21 mouse cellular contexts compared by ENCODE assay signal in genomic region chr1:136690068-136690467, GRCm38 (mm10).
DNase-seq lines count a peak whose midpoint lies in the region; ATAC-seq and TF ChIP-seq lines count a peak whose summit lies in the region.
"Had no signal": no experiment of that assay in that cellular context is flagged by ENCODE, and none has a peak within 500 bp of the region (broad histone marks: within the 10 kb centered on the region; RNA-seq: fewer than 3 reads in every experiment).

No protein-coding gene starts in this region.

- peak; percentile 78 for TF ChIP-seq EP300 in lung, postnatal 0 days (IDR thresholded peaks at IDR 0.05)

- TF ChIP-seq CTCF in lung, postnatal 0 days (IDR thresholded peaks at IDR 0.05) = no peak
- no peak for TF ChIP-seq CTCF in forebrain, postnatal 0 days (IDR thresholded peaks at IDR 0.05; ENCODE audit: low read depth)

- H3K27ac ChIP-seq in lung, postnatal 0 days (ENCODE audit: low read length) = no peak overlapping the region
- peak overlapping the region; percentile 84; the same call in 1 of the 2 replicates for H3K27ac ChIP-seq in ES-E14 (ENCODE audit: insufficient read depth, low read depth, low read length, poor library complexity, severe bottlenecking)
- no peak overlapping the region for H3K27ac ChIP-seq in forebrain, postnatal 0 days (ENCODE audit: low read depth, low read length)
- no peak overlapping the region for H3K27ac ChIP-seq in embryonic facial prominence, embryonic 10.5 days (replicated peaks)
- H3K27ac ChIP-seq: embryonic facial prominence, embryonic 15.5 days; forebrain, embryonic 10.5 days; heart, embryonic 13.5 days; hindbrain, embryonic 12.5 days had no signal

- ATAC-seq in lung, postnatal 0 days = peak; percentile 69
- no peak for ATAC-seq in forebrain, postnatal 0 days
- ATAC-seq: activated CD4-positive, CD25-positive, alpha-beta regulatory T cell, adult 4 months; forebrain, embryonic 14.5 days; hindbrain, embryonic 16.5 days; inflammation-experienced regulatory T-cells, adult 6 months; intestine, postnatal 0 days had no signal

- DNase-seq in cerebellum, adult 9-10 months = peak; percentile 20
- no peak for DNase-seq in cerebellum, adult 11 months
- DNase-seq in lung, postnatal 0 days (ENCODE audit: low spot score) = peak; percentile 64
- DNase-seq in lung, adult 18-20 months = no peak
- DNase-seq in ES-E14 (ENCODE audit: low read depth, low spot score) = no peak
- DNase-seq in forebrain, postnatal 0 days = no peak
- no peak for DNase-seq in embryonic facial prominence, embryonic 10.5 days (ENCODE audit: low spot score)
- DNase-seq: adrenal gland, postnatal 14 days; gastrocnemius, postnatal 36 days; heart, adult 11 months; heart, postnatal 36 days had no signal

- no peaks in the 10 kb centered on the region for H3K9me3 ChIP-seq in lung, postnatal 0 days (ENCODE audit: low read length)
- no peaks in the 10 kb centered on the region for H3K9me3 ChIP-seq in ES-E14 (ENCODE audit: control insufficient read depth, insufficient read depth, low read depth, low read length)
- no peaks in the 10 kb centered on the region for H3K9me3 ChIP-seq in forebrain, postnatal 0 days (ENCODE audit: low read length)
- H3K9me3 ChIP-seq in embryonic facial prominence, embryonic 10.5 days = no peaks in the 10 kb centered on the region
- H3K9me3 ChIP-seq: embryonic facial prominence, embryonic 15.5 days; forebrain, embryonic 10.5 days; heart, embryonic 13.5 days; hindbrain, embryonic 12.5 days had no signal

- no peaks in the 10 kb centered on the region for H3K36me3 ChIP-seq in lung, postnatal 0 days (ENCODE audit: insufficient read depth, low read length)
- 0 out of 2 replicates have a peak, but pooled peaks cover 3% of the 10 kb centered on the region for H3K36me3 ChIP-seq in ES-E14 (ENCODE audit: control insufficient read depth, insufficient read depth, low read length, poor library complexity, severe bottlenecking)
- no peaks in the 10 kb centered on the region for H3K36me3 ChIP-seq in forebrain, postnatal 0 days (ENCODE audit: insufficient read depth)
- no peaks in the 10 kb centered on the region for H3K36me3 ChIP-seq in embryonic facial prominence, embryonic 10.5 days (replicated peaks)
- H3K36me3 ChIP-seq: embryonic facial prominence, embryonic 15.5 days; forebrain, embryonic 10.5 days; heart, embryonic 13.5 days; hindbrain, embryonic 12.5 days had no signal

- H3K4me3 ChIP-seq in lung, postnatal 0 days (ENCODE audit: low read depth, low read length) = no peak overlapping the region
- H3K4me3 ChIP-seq in ES-E14 (ENCODE audit: insufficient read depth in 1 of 2, low read depth in 1 of 2, low read length in 2 of 2, poor library complexity in 1 of 2, severe bottlenecking in 1 of 2) = no peak overlapping the region
- no peak overlapping the region for H3K4me3 ChIP-seq in forebrain, postnatal 0 days (ENCODE audit: low read depth, low read length)
- H3K4me3 ChIP-seq in embryonic facial prominence, embryonic 10.5 days = no peak overlapping the region
- H3K4me3 ChIP-seq: embryonic facial prominence, embryonic 15.5 days; erythroblast, embryonic 14.5 days; forebrain, embryonic 10.5 days; heart, embryonic 13.5 days; hindbrain, embryonic 12.5 days had no signal

- no peaks in the 10 kb centered on the region for H3K27me3 ChIP-seq in lung, postnatal 0 days (replicated peaks; ENCODE audit: insufficient read depth, low read length)
- H3K27me3 ChIP-seq in forebrain, postnatal 0 days (ENCODE audit: insufficient read depth, low read length) = no peaks in the 10 kb centered on the region
- H3K27me3 ChIP-seq in embryonic facial prominence, embryonic 10.5 days (replicated peaks; ENCODE audit: low read depth, poor library complexity, severe bottlenecking) = no peaks in the 10 kb centered on the region
- H3K27me3 ChIP-seq: embryonic facial prominence, embryonic 15.5 days; heart, embryonic 13.5 days; hindbrain, embryonic 12.5 days had no signal

- in situ Hi-C loops in ES-E14 (cut with MboI; ENCODE audit: low sequenced_read_pairs in 2 of 2, unreplicated experiment in 2 of 2) = no loop called here

- H3K9ac ChIP-seq in lung, postnatal 0 days (replicated peaks; ENCODE audit: low read depth) = no peak overlapping the region
- no peak overlapping the region for H3K9ac ChIP-seq in ES-E14 (ENCODE audit: insufficient read depth, low read depth, low read length, poor library complexity, severe bottlenecking)
- no peak overlapping the region for H3K9ac ChIP-seq in forebrain, postnatal 0 days
- H3K9ac ChIP-seq: embryonic facial prominence, embryonic 15.5 days; heart, embryonic 13.5 days; hindbrain, embryonic 12.5 days had no signal

- 22% methylated on average over 2 of the region's 2 CpGs for WGBS in lung, postnatal 0 days
- 25% methylated on average over 2 of the region's 2 CpGs for WGBS in forebrain, postnatal 0 days
- WGBS in embryonic facial prominence, embryonic 10.5 days = 27% methylated on average over 2 of the region's 2 CpGs

- H3K4me2 ChIP-seq in lung, postnatal 0 days (replicated peaks; ENCODE audit: low read depth, low read length) = no peak overlapping the region
- H3K4me2 ChIP-seq in forebrain, postnatal 0 days (ENCODE audit: low read depth) = no peak overlapping the region
- H3K4me2 ChIP-seq: embryonic facial prominence, embryonic 15.5 days; heart, embryonic 13.5 days; hindbrain, embryonic 12.5 days had no signal

- peaks cover 19% of the 10 kb centered on the region for H3K4me1 ChIP-seq in lung, postnatal 0 days (ENCODE audit: insufficient read depth, low read depth, low read length)
- peaks cover 15 to 26% of the 10 kb centered on the region in 2 experiments for H3K4me1 ChIP-seq in ES-E14 (ENCODE audit: control insufficient read depth in 2 of 2, insufficient read depth in 2 of 2, low read length in 2 of 2, poor library complexity in 1 of 2)
- no peaks in the 10 kb centered on the region for H3K4me1 ChIP-seq in forebrain, postnatal 0 days (ENCODE audit: insufficient read depth)
- H3K4me1 ChIP-seq in embryonic facial prominence, embryonic 10.5 days = peaks cover 14% of the 10 kb centered on the region
- H3K4me1 ChIP-seq: hindbrain, embryonic 12.5 days had no signal

TF ChIP-seq in ES-E14, 5 proteins besides CTCF, POLR2A, EP300 and RAD21:
- TF ChIP-seq ZC3H11A (IDR thresholded peaks at IDR 0.05; ENCODE audit: borderline replicate concordance, low read depth, low read length) (no peak), MAFK (IDR thresholded peaks at IDR 0.05; ENCODE audit: insufficient read depth, low read depth, low read length) (no peak), ZNF384 (IDR thresholded peaks at IDR 0.05; ENCODE audit: low read depth, low read length) (no peak), CHD2 (IDR thresholded peaks at IDR 0.05; ENCODE audit: low read depth, low read length) (no peak), HCFC1 (IDR thresholded peaks at IDR 0.05; ENCODE audit: borderline replicate concordance, insufficient read depth, low read length) (no peak)

Comparison
In these comparisons a context has a peak if more than half of its experiments do, and no peak if none do; other contexts are left out.
1. DNase-seq: peak in cerebellum, adult 9-10 months (single experiment) and lung, postnatal 0 days (single experiment); none in cerebellum, adult 11 months (single experiment), lung, adult 18-20 months (0 of 2), ES-E14 (single experiment), forebrain, postnatal 0 days (single experiment) and embryonic facial prominence, embryonic 10.5 days (single experiment).